Mouse (Mus musculus): ENCODE results near the gene Tmem147.

GRCm38 (mm10) chr7:30721286-30721685 is 8.1 kb downstream of the Tmem147 start:
- TF ChIP-seq POLR2A (IDR thresholded peaks at IDR 0.05; ENCODE audit: low read depth, low read length) (no peak), CTCF (IDR thresholded peaks at IDR 0.05; ENCODE audit: borderline replicate concordance, insufficient read depth, low read length) (no peak)

Measured in embryonic fibroblast, embryonic 13.5 days (primary cell).